Mouse (Mus musculus) heart, embryonic 13.5 days (tissue): ENCODE measurements around the gene Fbxl17. TPM values are rescaled to one million over a fixed set of nuclear protein-coding genes. Genes with fewer than 3 reads are reported as not detected.

ENCODE experiments used
- ATAC-seq: fragments of 200-750 bp; cut with Nextera tagmentation; 2 replicates; pipeline ENCODE4 v1.8.0; 2017; ENCODE audit warnings: moderate TSS enrichment; ENCODE audit not compliant: insufficient number of reproducible peaks, low FRiP score, low TSS enrichment; ENCODE audit errors: extremely low read depth
- H3K27ac ChIP-seq: fragments of 300-500 bp; sonication (generic); replicated peaks from 2 replicates; pipeline ENCODE4 v1.5.1; 2015; ENCODE audit warnings: moderate library complexity, mild to moderate bottlenecking, inconsistent platforms
- H3K27me3 ChIP-seq: fragments of 300-500 bp; sonication (generic); replicated peaks from 2 replicates; pipeline ENCODE4 v1.6.1; 2015; ENCODE audit warnings: mild to moderate bottlenecking, inconsistent platforms
- H3K36me3 ChIP-seq: fragments of 300-500 bp; sonication (generic); 2 replicates; pipeline ENCODE4 v1.6.1; 2015; ENCODE audit warnings: mild to moderate bottlenecking, inconsistent platforms
- H3K4me1 ChIP-seq: fragments of 300-500 bp; sonication (generic); 2 replicates; pipeline ENCODE4 v1.6.1; 2015; ENCODE audit warnings: inconsistent platforms
- H3K4me2 ChIP-seq: fragments of 300-500 bp; sonication (generic); 2 replicates; pipeline ENCODE4 v1.6.1; 2015; ENCODE audit warnings: inconsistent platforms, mild to moderate bottlenecking, moderate library complexity
- H3K4me3 ChIP-seq: fragments of 300-500 bp; sonication (generic); 2 replicates; pipeline ENCODE4 v1.5.1; 2015; ENCODE audit warnings: moderate library complexity, mild to moderate bottlenecking, inconsistent platforms
- H3K9ac ChIP-seq: fragments of 300-500 bp; sonication (generic); 2 replicates; pipeline ENCODE4 v1.6.1; 2015; ENCODE audit warnings: inconsistent platforms, mild to moderate bottlenecking, moderate library complexity
- H3K9me3 ChIP-seq: fragments of 300-500 bp; sonication (generic); 2 replicates; pipeline ENCODE4 v1.6.1; 2016; ENCODE audit warnings: inconsistent platforms
- WGBS: fragments of 180-500 bp; shearing (Covaris S2); methylation state at CpG from one replicate; pipeline ENCODE4 v1.1.7; 2015; ENCODE audit warnings: mixed read lengths; 5-methylcytosine and 5-hydroxymethylcytosine counted together
- polyA plus RNA-seq: library from polyadenylated mRNA; unstranded; fragments of >200 nt; fragmentation: Nextera tagmentation; extraction: Ambion mirVana; gene quantifications from 2 replicates; pipeline ENCODE4 v1.2.1, GENCODE M21; 2015

Gene Fbxl17
- polyA plus RNA-seq, 1 experiment from 2014 or later, result 6.3 TPM

- no peak for ATAC-seq
- Histone ChIP-seq H3K36me3 (no peaks in the 10 kb centered on the region), H3K27ac (no peak overlapping the region), H3K4me1 (no peaks in the 10 kb centered on the region), H3K4me2 (no peak overlapping the region), H3K27me3 (no peaks in the 10 kb centered on the region), H3K9me3 (no peaks in the 10 kb centered on the region), H3K4me3 (no peak overlapping the region), H3K9ac (no peak overlapping the region)
- WGBS, result 79% methylated on average over 5 of the region's 5 CpGs
Observed at GRCm38 (mm10) chr17:63422685-63423084, 77.1 kb downstream of the Fbxl17 start.

- Histone ChIP-seq H3K36me3 (no peaks in the 10 kb centered on the region), H3K4me2 (no peak overlapping the region), H3K27ac (no peak overlapping the region), H3K4me3 (no peak overlapping the region), H3K4me1 (no peaks in the 10 kb centered on the region), H3K9ac (no peak overlapping the region), H3K9me3 (no peaks in the 10 kb centered on the region), H3K27me3 (no peaks in the 10 kb centered on the region)
- ATAC-seq, result no peak
- 70% methylated on average over 2 of the region's 2 CpGs for WGBS
Observed at GRCm38 (mm10) chr17:63421864-63422263, 78.0 kb downstream of the Fbxl17 start.

DNA sequence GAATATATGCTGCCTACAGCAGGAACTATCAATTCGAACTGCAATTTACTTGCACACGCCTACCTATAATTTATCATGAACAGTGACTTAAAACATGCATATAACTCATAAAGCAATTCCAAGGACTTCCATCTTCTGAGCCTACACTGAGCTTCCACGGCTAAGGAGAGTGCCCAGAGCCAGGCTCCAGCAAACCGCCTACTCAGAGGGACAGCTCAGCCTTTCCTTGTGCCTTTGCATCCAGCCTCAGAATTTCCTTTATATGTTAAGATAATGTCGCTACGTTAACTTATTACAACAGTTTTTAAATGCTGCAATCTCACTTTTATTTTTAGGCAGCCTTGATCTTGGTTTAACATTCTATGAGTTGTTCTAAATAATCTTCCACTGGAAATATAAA, 80.3 kb downstream of the Fbxl17 start:
- Histone ChIP-seq H3K27me3 (no peaks in the 10 kb centered on the region), H3K4me1 (no peaks in the 10 kb centered on the region), H3K4me2 (no peak overlapping the region), H3K9me3 (no peaks in the 10 kb centered on the region), H3K27ac (no peak overlapping the region), H3K9ac (no peak overlapping the region), H3K36me3 (no peaks in the 10 kb centered on the region), H3K4me3 (no peak overlapping the region)
- WGBS, result 83% methylated on average over 6 of the region's 6 CpGs
- ATAC-seq, result no peak

GRCm38 (mm10) chr17:63413973-63414580, 85.7 kb downstream of the Fbxl17 start:
- Histone ChIP-seq H3K36me3 (peaks cover 11% of the 10 kb centered on the region), H3K27me3 (no peaks in the 10 kb centered on the region), H3K4me1 (peaks cover 6% of the 10 kb centered on the region; the same call in 1 of the 2 replicates), H3K27ac (no peak overlapping the region), H3K9me3 (peaks cover 7% of the 10 kb centered on the region), H3K4me3 (no peak overlapping the region), H3K9ac (no peak overlapping the region), H3K4me2 (no peak overlapping the region)
- 93% methylated on average over 1 of the region's 1 CpGs for WGBS
- ATAC-seq, result no peak

DNA sequence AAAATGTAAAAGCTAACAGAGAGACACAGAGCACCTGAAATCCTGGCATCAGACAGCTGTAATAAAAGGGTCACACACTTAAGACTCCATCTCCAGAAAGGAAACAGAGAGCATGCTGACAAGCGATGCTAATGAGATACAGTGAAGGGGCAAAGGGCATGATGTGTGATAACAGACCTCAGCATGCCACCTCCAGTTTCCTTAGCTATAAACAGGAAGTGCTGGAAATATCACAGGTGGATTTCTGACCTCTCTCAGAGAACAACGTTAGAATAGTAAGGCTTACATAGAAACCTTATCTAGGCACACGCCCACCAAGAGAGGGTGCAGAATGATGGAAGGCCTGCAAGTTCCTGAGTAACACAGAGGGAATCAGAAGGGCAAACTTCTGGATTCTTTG, 88.3 kb downstream of the Fbxl17 start:
- H3K9ac ChIP-seq, result no peak overlapping the region
- no peaks in the 10 kb centered on the region for H3K27me3 ChIP-seq
- peaks cover 7% of the 10 kb centered on the region for H3K9me3 ChIP-seq
- H3K36me3 ChIP-seq, result peaks cover 11% of the 10 kb centered on the region
- 31% methylated on average over 3 of the region's 3 CpGs for WGBS
- no peak overlapping the region for H3K4me2 ChIP-seq
- H3K4me1 ChIP-seq, result peaks cover 9% of the 10 kb centered on the region
- H3K4me3 ChIP-seq, result no peak overlapping the region
- no peak overlapping the region for H3K27ac ChIP-seq
- ATAC-seq, result no peak

DNA sequence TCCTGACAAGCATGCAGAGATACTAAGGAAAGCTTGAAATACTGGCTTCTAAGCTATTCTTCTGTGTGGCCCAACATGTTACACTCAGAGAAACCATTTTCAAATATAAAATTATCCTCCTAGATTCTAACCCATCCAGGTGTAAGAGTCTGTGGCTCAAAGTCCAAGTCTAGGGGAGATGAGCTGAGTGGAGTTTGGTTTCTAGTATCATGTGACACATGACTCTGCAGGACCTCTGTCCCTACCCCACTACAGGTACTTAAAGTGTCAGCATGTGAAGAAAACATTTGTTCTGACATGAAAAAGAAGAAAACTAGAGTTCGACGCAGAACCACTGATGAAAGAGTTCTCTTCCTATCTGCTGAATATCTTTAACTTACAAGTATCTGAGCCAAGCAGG, 89.7 kb downstream of the Fbxl17 start:
- Histone ChIP-seq H3K4me2 (no peak overlapping the region), H3K9ac (no peak overlapping the region), H3K4me1 (peaks cover 22% of the 10 kb centered on the region), H3K9me3 (peaks cover 7% of the 10 kb centered on the region), H3K27me3 (no peaks in the 10 kb centered on the region), H3K27ac (no peak overlapping the region), H3K36me3 (peaks cover 11% of the 10 kb centered on the region), H3K4me3 (no peak overlapping the region)
- no peak for ATAC-seq
- 86% methylated on average over 2 of the region's 2 CpGs for WGBS

- no peak for ATAC-seq
- WGBS, result 58% methylated on average over 4 of the region's 4 CpGs
- Histone ChIP-seq H3K27me3 (no peaks in the 10 kb centered on the region), H3K36me3 (no peaks in the 10 kb centered on the region), H3K4me2 (no peak overlapping the region), H3K4me3 (no peak overlapping the region), H3K27ac (no peak overlapping the region), H3K9ac (no peak overlapping the region), H3K9me3 (no peaks in the 10 kb centered on the region), H3K4me1 (peaks cover 46% of the 10 kb centered on the region)
Observed at GRCm38 (mm10) chr17:63405955-63406354, 93.9 kb downstream of the Fbxl17 start.

GRCm38 (mm10) chr17:63405471-63405870, 94.3 kb downstream of the Fbxl17 start:
- 63% methylated on average over 4 of the region's 4 CpGs for WGBS
- ATAC-seq, result no peak

DNA sequence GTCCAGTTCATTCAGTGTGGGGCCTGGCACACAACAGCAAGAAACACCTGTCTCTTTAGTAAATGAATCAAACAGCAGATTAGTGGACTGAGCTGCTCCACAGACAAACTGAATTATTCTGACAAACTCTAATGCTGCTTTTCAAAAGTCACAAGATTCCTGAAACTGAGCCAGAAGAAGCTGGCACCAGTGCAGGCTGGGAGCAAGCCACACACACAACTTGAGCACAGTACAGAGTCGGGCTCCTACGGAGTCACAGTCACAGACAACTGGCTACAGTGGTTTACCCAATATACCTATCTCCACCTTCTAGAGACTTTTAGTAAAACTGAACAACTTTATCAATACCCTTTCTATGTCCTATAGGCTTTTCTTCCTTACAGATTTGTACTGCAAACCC, 94.8 kb downstream of the Fbxl17 start:
- Histone ChIP-seq H3K4me2 (no peak overlapping the region), H3K36me3 (no peaks in the 10 kb centered on the region), H3K4me3 (no peak overlapping the region), H3K9me3 (no peaks in the 10 kb centered on the region), H3K27ac (no peak overlapping the region), H3K27me3 (no peaks in the 10 kb centered on the region), H3K4me1 (peaks cover 46% of the 10 kb centered on the region), H3K9ac (no peak overlapping the region)
- 59% methylated on average over 2 of the region's 2 CpGs for WGBS
- no peak for ATAC-seq

More at GRCm38 (mm10) chr17:63405471-63405870, 94.3 kb downstream of the Fbxl17 start:
- no peak overlapping the region for H3K9ac ChIP-seq
- peaks cover 46% of the 10 kb centered on the region for H3K4me1 ChIP-seq
- no peak overlapping the region for H3K4me2 ChIP-seq
- no peak overlapping the region for H3K4me3 ChIP-seq
- H3K9me3 ChIP-seq, result no peaks in the 10 kb centered on the region
- no peak overlapping the region for H3K27ac ChIP-seq
- H3K36me3 ChIP-seq, result no peaks in the 10 kb centered on the region
- no peaks in the 10 kb centered on the region for H3K27me3 ChIP-seq

DNA sequence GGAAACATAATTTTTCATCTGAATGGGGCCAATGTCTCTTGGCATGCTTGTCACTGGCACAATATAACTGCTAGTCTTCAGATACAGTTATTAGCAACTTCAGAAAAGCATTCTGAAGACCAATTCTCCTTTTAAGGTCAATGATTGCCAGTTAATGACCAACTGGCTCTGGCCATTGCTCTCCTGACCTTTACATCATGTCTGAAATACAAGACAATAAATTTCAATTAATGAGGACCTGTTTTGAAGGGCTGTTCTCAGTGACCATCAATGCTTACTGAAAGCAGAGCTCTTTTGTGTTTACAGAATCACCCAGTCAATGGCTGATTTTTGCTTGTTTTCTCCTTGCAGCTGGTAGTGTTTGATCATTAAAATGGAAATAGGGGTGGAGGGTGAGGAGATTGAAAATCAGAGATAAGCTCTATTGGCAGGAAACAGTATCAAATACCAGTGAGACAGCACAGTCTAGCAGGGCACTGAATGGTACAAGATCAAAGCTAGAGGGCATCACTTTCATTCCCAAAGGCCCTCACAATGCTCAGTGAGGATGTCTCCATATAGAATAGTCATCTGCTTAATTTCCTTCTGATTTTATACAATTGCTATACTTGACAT, 95.9 kb downstream of the Fbxl17 start:
- no peak overlapping the region for H3K27ac ChIP-seq

GRCm38 (mm10) chr17:63402741-63403681, 96.8 kb downstream of the Fbxl17 start:
- 70% methylated on average over 13 of the region's 13 CpGs for WGBS
- no peaks in the 10 kb centered on the region for H3K36me3 ChIP-seq
- peak overlapping the region; percentile 36; the same call in 1 of the 2 replicates for H3K27ac ChIP-seq
- peaks cover 46% of the 10 kb centered on the region for H3K4me1 ChIP-seq
- H3K4me3 ChIP-seq, result no peak overlapping the region
- no peaks in the 10 kb centered on the region for H3K9me3 ChIP-seq
- no peak overlapping the region for H3K9ac ChIP-seq
- no peaks in the 10 kb centered on the region for H3K27me3 ChIP-seq
- no peak overlapping the region for H3K4me2 ChIP-seq
- ATAC-seq, result no peak

More for the DNA sequence above, 95.9 kb downstream of the Fbxl17 start:
- Histone ChIP-seq H3K9me3 (no peaks in the 10 kb centered on the region), H3K9ac (no peak overlapping the region), H3K27me3 (no peaks in the 10 kb centered on the region), H3K4me1 (peaks cover 46% of the 10 kb centered on the region), H3K4me3 (no peak overlapping the region), H3K36me3 (no peaks in the 10 kb centered on the region), H3K4me2 (no peak overlapping the region)
- no peak for ATAC-seq
